Mouse (Mus musculus) hindbrain, embryonic 16.5 days (tissue): ENCODE results near the gene Tmem231. TPM values are rescaled to one million over a fixed set of nuclear protein-coding genes. Genes with fewer than 3 reads are reported as not detected.
A peak's percentile ranks its signal among the peaks of the same experiment; 100 is the strongest.

Source experiments
- ATAC-seq: fragments of 200-750 bp; cut with Nextera tagmentation; 2 replicates; pipeline ENCODE4 v1.8.0; 2017; ENCODE audit warnings: moderate TSS enrichment, moderate library complexity
- H3K27ac ChIP-seq: fragments of 300-500 bp; sonication (generic); 2 replicates; pipeline ENCODE4 v1.5.1; 2014; ENCODE audit warnings: low read depth, mild to moderate bottlenecking, control low read depth, low read length, moderate library complexity
- H3K27me3 ChIP-seq: fragments of 300-500 bp; sonication (generic); replicated peaks from 2 replicates; pipeline ENCODE4 v1.6.1; 2014; ENCODE audit warnings: low read length; ENCODE audit not compliant: control insufficient read depth, insufficient read depth
- H3K36me3 ChIP-seq: fragments of 300-500 bp; sonication (generic); 2 replicates; pipeline ENCODE4 v1.6.1; 2014; ENCODE audit warnings: mild to moderate bottlenecking, low read length, moderate library complexity, mixed read lengths; ENCODE audit not compliant: control insufficient read depth, insufficient read depth
- H3K4me1 ChIP-seq: fragments of 300-500 bp; sonication (generic); 2 replicates; pipeline ENCODE4 v1.6.1; 2014; ENCODE audit warnings: low read depth, low read length; ENCODE audit not compliant: control insufficient read depth, insufficient read depth
- H3K4me2 ChIP-seq: fragments of 300-500 bp; sonication (generic); 2 replicates; pipeline ENCODE4 v1.6.1; 2014; ENCODE audit warnings: mild to moderate bottlenecking, low read length, control low read depth, moderate library complexity
- H3K4me3 ChIP-seq: fragments of 300-500 bp; sonication (generic); 2 replicates; pipeline ENCODE4 v1.5.1; 2014; ENCODE audit warnings: mild to moderate bottlenecking, low read length, control low read depth, moderate library complexity
- H3K9ac ChIP-seq: fragments of 300-500 bp; sonication (generic); 2 replicates; pipeline ENCODE4 v1.6.1; 2014; ENCODE audit warnings: low read depth, mild to moderate bottlenecking, control low read depth, low read length, moderate library complexity
- H3K9me3 ChIP-seq: fragments of 300-500 bp; sonication (generic); 2 replicates; pipeline ENCODE4 v1.6.1; 2014; ENCODE audit warnings: mild to moderate bottlenecking, low read length, moderate library complexity; ENCODE audit not compliant: control insufficient read depth
- WGBS: fragments of 180-500 bp; shearing (Covaris S2); extraction: QIAGEN DNeasy Blood & Tissue Kit; methylation state at CpG from one replicate; pipeline ENCODE4 v1.1.7; 2014; 5-methylcytosine and 5-hydroxymethylcytosine counted together
- polyA plus RNA-seq: library from polyadenylated mRNA; unstranded; fragments of >200 nt; fragmentation: Nextera tagmentation; extraction: Ambion mirVana; gene quantifications from 2 replicates; pipeline ENCODE4 v1.2.1, GENCODE M21; 2015

Tmem231 gene
- polyA plus RNA-seq, 1 experiment from 2014 or later = 19.5 TPM

DNA sequence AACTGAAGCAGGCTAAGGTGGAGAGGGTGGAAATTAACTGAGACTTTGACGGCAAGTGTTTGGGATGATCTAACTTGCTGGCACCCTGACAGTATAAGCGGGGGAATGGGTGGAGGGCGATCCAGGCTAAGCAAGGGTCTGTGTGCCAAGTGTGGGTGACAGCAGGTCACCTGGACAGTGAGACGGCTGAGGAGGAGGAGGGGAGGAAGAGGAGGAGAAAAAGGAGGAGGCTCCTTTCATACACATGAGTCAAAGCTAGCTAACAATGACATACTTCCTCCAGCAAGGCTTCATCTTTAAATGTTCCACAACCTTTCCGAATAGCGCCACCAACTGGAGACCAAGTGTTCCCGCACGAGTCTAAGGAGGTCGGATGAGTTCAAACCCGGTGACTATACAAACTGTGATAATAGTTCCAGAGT is 10.3 kb downstream of the Tmem231 start:
- Histone ChIP-seq H3K36me3 (peaks cover 3% of the 10 kb centered on the region), H3K4me2 (peak overlapping the region; percentile 27; the same call in 1 of the 2 replicates), H3K4me1 (no peaks in the 10 kb centered on the region), H3K9ac (peak overlapping the region; percentile 27; the same call in 1 of the 2 replicates), H3K27me3 (no peaks in the 10 kb centered on the region), H3K27ac (no peak overlapping the region), H3K9me3 (no peaks in the 10 kb centered on the region), H3K4me3 (no peak overlapping the region)
- ATAC-seq = 0 out of 2 replicates have a peak, but pooled peaks have one; percentile 30
- WGBS = 29% methylated on average over 10 of the region's 10 CpGs

GRCm38 (mm10) chr8:111920971-111921370 is 12.7 kb downstream of the Tmem231 start:
- peaks cover 7% of the 10 kb centered on the region for H3K36me3 ChIP-seq
- ATAC-seq = no peak
- H3K9me3 ChIP-seq = no peaks in the 10 kb centered on the region
- H3K27ac ChIP-seq = no peak overlapping the region
- no peak overlapping the region for H3K4me3 ChIP-seq
- no peak overlapping the region for H3K9ac ChIP-seq
- H3K4me2 ChIP-seq = no peak overlapping the region
- no peaks in the 10 kb centered on the region for H3K27me3 ChIP-seq
- H3K4me1 ChIP-seq = no peaks in the 10 kb centered on the region
- WGBS = 88% methylated on average over 4 of the region's 4 CpGs

- H3K27me3 ChIP-seq = no peaks in the 10 kb centered on the region
- no peak for ATAC-seq
- H3K4me1 ChIP-seq = no peaks in the 10 kb centered on the region
- no peak overlapping the region for H3K9ac ChIP-seq
- H3K36me3 ChIP-seq = peaks cover 7% of the 10 kb centered on the region
- H3K9me3 ChIP-seq = no peaks in the 10 kb centered on the region
- WGBS = 92% methylated on average over 2 of the region's 2 CpGs
- no peak overlapping the region for H3K27ac ChIP-seq
- H3K4me2 ChIP-seq = no peak overlapping the region
- H3K4me3 ChIP-seq = no peak overlapping the region
Measured at GRCm38 (mm10) chr8:111919663-111920062, 14.0 kb downstream of the Tmem231 start.

DNA sequence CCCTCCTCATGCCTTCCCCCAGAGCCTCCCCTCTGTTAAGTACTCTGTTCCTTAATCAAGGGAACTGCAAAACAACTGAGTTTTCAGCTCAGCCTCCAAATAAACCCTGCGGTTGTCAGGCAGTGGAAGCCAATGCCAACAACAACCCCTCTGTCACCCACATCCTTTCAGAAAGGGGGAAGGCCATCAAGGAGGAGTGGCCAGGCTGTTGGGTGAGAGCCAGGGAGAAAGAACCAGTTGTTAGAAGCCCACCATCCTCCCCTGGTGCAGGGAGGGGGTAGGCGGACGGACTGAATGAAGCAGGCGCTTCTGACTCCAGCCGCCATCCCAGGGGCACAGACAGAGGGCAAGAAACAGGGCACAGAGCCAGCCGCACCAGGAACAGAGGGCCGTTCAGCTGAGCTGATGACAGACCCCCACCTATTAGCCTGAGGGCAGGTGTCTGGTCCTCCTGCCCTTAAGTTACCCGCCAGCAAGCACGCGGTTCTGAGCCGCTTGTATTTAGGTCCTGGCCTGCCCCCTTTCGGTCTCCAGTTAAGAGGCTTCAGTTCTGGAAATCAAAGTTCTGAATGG is 20.7 kb downstream of the Tmem231 start:
- peaks cover 10% of the 10 kb centered on the region for H3K4me1 ChIP-seq
- no peak overlapping the region for H3K9ac ChIP-seq
- peak; percentile 92 for ATAC-seq
- H3K27me3 ChIP-seq = no peaks in the 10 kb centered on the region
- no peak overlapping the region for H3K4me3 ChIP-seq
- WGBS = 26% methylated on average over 12 of the region's 12 CpGs
- H3K36me3 ChIP-seq = no peaks in the 10 kb centered on the region
- peak overlapping the region; percentile 30 for H3K27ac ChIP-seq
- H3K9me3 ChIP-seq = no peaks in the 10 kb centered on the region
- H3K4me2 ChIP-seq = peak overlapping the region; percentile 35

DNA sequence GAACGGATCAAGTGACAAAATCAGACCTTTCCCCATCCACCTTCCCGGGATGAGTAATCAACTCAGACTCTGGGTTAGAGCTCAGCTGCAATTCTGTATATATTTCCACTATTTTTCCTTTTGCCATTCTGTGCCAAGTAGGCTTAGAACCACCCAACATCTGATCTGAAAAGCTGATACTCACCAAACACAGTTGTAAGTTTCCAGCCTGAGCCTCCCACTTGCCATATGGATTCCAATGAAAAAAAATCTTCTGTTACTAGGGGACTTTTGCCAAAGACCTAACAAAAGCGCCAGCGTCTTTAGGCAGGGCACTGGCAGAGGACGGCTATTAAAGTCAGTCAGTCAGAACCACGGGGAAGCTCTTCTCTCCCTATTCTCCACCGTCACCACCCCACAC is 22.1 kb downstream of the Tmem231 start:
- H3K4me1 ChIP-seq = peaks cover 10% of the 10 kb centered on the region
- no peak overlapping the region for H3K9ac ChIP-seq
- WGBS = 30% methylated on average over 7 of the region's 7 CpGs
- no peak overlapping the region for H3K27ac ChIP-seq
- no peak overlapping the region for H3K4me2 ChIP-seq
- ATAC-seq = no peak
- H3K9me3 ChIP-seq = no peaks in the 10 kb centered on the region
- no peaks in the 10 kb centered on the region for H3K36me3 ChIP-seq
- H3K4me3 ChIP-seq = no peak overlapping the region
- H3K27me3 ChIP-seq = no peaks in the 10 kb centered on the region

DNA sequence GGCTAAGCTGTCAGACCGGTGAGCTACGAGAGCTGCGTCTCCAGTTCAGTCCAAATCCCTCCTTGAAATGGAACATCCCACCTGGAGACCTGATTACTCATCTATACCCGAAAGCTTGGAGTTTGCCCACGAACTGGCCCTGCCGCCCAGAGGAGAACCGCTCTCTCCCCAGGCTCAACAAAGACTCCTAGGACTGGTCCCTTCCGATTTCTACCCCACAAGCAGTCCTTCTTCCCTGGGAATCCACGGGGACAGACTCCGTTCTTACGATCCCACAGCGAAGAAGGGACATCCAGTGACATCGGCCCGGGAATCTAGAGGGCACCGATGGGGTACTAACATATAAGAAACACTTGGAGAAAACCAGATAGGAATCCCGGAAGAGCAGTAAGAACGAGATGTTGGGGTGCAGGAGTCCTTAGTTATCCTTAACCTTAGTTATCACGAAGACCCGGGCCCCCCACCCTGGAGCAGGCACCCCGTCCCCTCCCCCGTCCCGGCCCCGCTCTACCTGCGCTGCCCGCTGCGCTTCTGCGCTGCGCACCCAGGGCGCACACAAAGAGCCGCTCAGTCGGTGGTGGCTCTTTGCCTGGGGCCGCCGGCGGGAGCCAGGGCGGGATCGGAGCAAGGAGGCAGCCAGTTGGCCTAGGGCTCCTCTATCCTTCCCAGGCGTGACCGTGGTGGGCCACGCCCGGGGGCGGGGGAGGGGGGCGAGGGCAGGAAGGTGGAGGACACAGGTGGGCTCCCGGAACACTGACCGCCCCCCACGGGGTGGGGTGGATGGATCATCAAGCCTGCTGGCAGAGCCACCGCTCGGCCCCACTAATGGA is 23.8 kb downstream of the Tmem231 start, which contains the start of gene Chst5:
Gene Chst5, minus strand, starts transcription at position 827 of the 830 bp plus-strand sequence.
- WGBS = 4% methylated on average over 46 of the region's 47 CpGs
- no peaks in the 10 kb centered on the region for H3K36me3 ChIP-seq
- no peak within 1 kb of the TSS for H3K27ac ChIP-seq
- no peaks in the 10 kb centered on the region for H3K9me3 ChIP-seq
- H3K4me2 ChIP-seq = peak within 1 kb of the TSS; percentile 95
- H3K4me1 ChIP-seq = peaks cover 10% of the 10 kb centered on the region
- peak within 1 kb of the TSS; percentile 51 for H3K4me3 ChIP-seq
- H3K27me3 ChIP-seq = no peaks in the 10 kb centered on the region
- H3K9ac ChIP-seq = peak within 1 kb of the TSS; percentile 75
- ATAC-seq = no peak

DNA sequence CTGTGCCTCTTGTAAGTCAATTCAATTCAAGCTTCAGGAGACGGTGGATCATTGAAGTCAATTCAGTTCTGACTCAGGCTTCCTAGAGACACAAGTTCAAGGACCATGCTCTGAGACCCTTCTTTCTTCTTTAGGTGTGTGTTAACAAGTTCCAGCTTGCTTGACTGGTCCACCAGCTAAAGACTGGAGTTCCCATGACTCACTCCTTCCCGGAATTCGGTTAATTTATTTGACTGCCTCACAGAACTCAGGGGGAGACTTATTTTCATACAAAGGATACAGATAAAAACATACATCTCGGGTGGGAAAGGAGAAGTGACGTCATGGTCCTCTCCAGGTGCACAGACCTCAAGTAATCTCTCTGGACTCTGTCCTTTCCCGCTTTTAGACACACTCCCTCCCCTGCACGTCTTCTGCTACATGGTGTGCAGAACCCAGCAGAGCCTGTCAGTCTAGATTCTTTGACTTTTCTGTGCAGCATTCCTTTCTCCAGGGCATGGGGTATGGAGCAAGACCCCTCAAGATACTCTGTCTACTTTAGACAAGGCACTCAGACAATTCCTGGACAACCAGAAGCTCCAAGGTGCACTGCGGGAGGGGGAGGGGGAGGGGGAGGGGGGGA is 28.1 kb downstream of the Tmem231 start:
- no peak overlapping the region for H3K4me3 ChIP-seq
- 73% methylated on average over 8 of the region's 8 CpGs for WGBS
- ATAC-seq = no peak
- peaks cover 10% of the 10 kb centered on the region for H3K4me1 ChIP-seq
- no peaks in the 10 kb centered on the region for H3K27me3 ChIP-seq
- H3K9me3 ChIP-seq = no peaks in the 10 kb centered on the region
- H3K36me3 ChIP-seq = no peaks in the 10 kb centered on the region
- H3K4me2 ChIP-seq = no peak overlapping the region
- H3K27ac ChIP-seq = no peak overlapping the region
- no peak overlapping the region for H3K9ac ChIP-seq

DNA sequence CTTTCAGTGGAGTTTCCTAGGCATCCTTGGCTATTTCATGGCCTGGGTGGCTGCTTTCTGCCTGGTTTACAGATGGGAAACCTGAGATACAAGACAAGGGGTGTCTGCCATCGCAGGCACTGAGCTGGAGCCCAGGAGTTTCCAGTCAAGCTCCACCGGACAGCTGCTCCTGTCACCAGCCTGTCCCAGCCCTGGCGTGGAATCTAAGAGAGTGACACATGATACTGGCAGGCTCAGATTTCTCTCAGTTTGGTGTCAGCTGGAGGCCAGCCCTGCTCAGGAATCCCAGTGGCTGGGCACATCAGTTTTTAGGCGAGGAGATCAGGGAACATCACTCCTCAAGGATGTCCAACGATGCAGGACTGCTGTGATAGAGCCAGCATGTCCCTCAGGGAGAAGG is 31.6 kb downstream of the Tmem231 start:
- Histone ChIP-seq H3K4me1 (no peaks in the 10 kb centered on the region), H3K27me3 (no peaks in the 10 kb centered on the region), H3K4me2 (no peak overlapping the region), H3K9me3 (no peaks in the 10 kb centered on the region), H3K9ac (no peak overlapping the region), H3K27ac (no peak overlapping the region), H3K36me3 (no peaks in the 10 kb centered on the region), H3K4me3 (no peak overlapping the region)
- ATAC-seq = no peak
- 35% methylated on average over 5 of the region's 5 CpGs for WGBS

DNA sequence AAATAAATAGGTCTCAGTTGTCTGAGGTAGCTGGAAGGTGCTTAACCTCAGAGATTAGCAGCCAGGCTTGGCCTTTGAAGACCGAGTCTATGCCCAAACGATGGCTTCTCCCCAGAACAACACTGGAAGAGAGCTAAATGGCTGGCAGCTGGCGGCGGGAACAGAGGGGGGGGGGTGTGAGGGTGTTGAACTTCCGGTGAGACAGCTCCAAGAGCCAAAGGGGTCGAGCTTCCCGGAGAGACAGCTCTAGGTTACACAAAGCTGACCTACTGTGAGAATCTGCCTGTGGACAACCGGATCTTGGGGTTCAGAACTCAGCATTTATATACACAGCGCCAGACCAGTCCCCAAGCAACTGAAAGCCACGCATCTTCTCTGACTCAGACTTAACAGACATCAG is 35.1 kb downstream of the Tmem231 start:
- Histone ChIP-seq H3K4me3 (no peak overlapping the region), H3K9ac (no peak overlapping the region), H3K4me1 (no peaks in the 10 kb centered on the region), H3K27me3 (no peaks in the 10 kb centered on the region), H3K27ac (no peak overlapping the region), H3K4me2 (no peak overlapping the region), H3K36me3 (no peaks in the 10 kb centered on the region), H3K9me3 (no peaks in the 10 kb centered on the region)
- whole genome bisulfite sequencing = 44% methylated on average over 10 of the region's 10 CpGs
- no peak for ATAC-seq
